Mouse (Mus musculus): ENCODE measurements at regions not wholly inside any gene's neighbourhood (a gene's known extent, or its start where the extent isn't known, plus 50 kb on each side); places are given as distances from the start of the nearest gene placed in this dataset.

- peaks cover 81% of the 10 kb centered on the region for H3K4me1 ChIP-seq (replicated peaks)
- no peaks in the 10 kb centered on the region for H3K9me3 ChIP-seq
- H3K27me3 ChIP-seq, result no peaks in the 10 kb centered on the region
- H3K36me3 ChIP-seq, result no peaks in the 10 kb centered on the region
- H3K9ac ChIP-seq (replicated peaks), result no peak overlapping the region
- peak overlapping the region; percentile 7; the same call in 1 of the 2 replicates for H3K4me2 ChIP-seq
- no peak overlapping the region for H3K4me3 ChIP-seq (replicated peaks)
- no peak for ATAC-seq (ENCODE audit: insufficient number of reproducible peaks, insufficient read depth, low FRiP score, low TSS enrichment, low read depth)
- WGBS, result 52% methylated on average over 4 of the region's 4 CpGs
- peak overlapping the region; percentile 94 for H3K27ac ChIP-seq
These were observed 72.6 kb downstream of the Rpusd4 start for GRCm38 (mm10) chr9:35340263-35340573.

- Histone ChIP-seq H3K9ac (replicated peaks) (no peak overlapping the region), H3K4me2 (peak overlapping the region; percentile 7; the same call in 1 of the 2 replicates), H3K27me3 (no peaks in the 10 kb centered on the region), H3K27ac (peak overlapping the region; percentile 94), H3K9me3 (no peaks in the 10 kb centered on the region), H3K4me1 (replicated peaks) (peaks cover 81% of the 10 kb centered on the region), H3K36me3 (no peaks in the 10 kb centered on the region), H3K4me3 (replicated peaks) (no peak overlapping the region)
- 16% methylated on average over 3 of the region's 3 CpGs for whole genome bisulfite sequencing
- peak; percentile 55 for ATAC-seq (ENCODE audit: insufficient number of reproducible peaks, insufficient read depth, low FRiP score, low TSS enrichment, low read depth)
These were observed 73.1 kb downstream of the Rpusd4 start for GRCm38 (mm10) chr9:35340811-35341210.

GRCm38 (mm10) chr9:35341386-35341785 lies 73.7 kb downstream of the Rpusd4 start:
- no peak for ATAC-seq (ENCODE audit: insufficient number of reproducible peaks, insufficient read depth, low FRiP score, low TSS enrichment, low read depth)
- WGBS, result 75% methylated on average over 5 of the region's 5 CpGs

GRCm38 (mm10) chr9:35342436-35342835 lies 74.8 kb downstream of the Rpusd4 start:
- WGBS, result 21% methylated on average over 2 of the region's 2 CpGs

More at GRCm38 (mm10) chr9:35341386-35341785, 73.7 kb downstream of the Rpusd4 start:
- no peak overlapping the region for H3K4me2 ChIP-seq
- H3K4me3 ChIP-seq (replicated peaks), result no peak overlapping the region
- H3K9me3 ChIP-seq, result no peaks in the 10 kb centered on the region
- no peaks in the 10 kb centered on the region for H3K36me3 ChIP-seq
- H3K27ac ChIP-seq, result peak overlapping the region; percentile 94
- H3K9ac ChIP-seq (replicated peaks), result no peak overlapping the region
- peaks cover 80% of the 10 kb centered on the region for H3K4me1 ChIP-seq (replicated peaks)
- H3K27me3 ChIP-seq, result no peaks in the 10 kb centered on the region

GRCm38 (mm10) chr9:35343336-35343735 lies 75.7 kb downstream of the Rpusd4 start:
- Histone ChIP-seq H3K4me1 (replicated peaks) (peaks cover 75% of the 10 kb centered on the region), H3K27ac (peak overlapping the region; percentile 94), H3K27me3 (no peaks in the 10 kb centered on the region), H3K9me3 (no peaks in the 10 kb centered on the region), H3K9ac (replicated peaks) (no peak overlapping the region), H3K4me2 (no peak overlapping the region), H3K4me3 (replicated peaks) (no peak overlapping the region), H3K36me3 (no peaks in the 10 kb centered on the region)
- ATAC-seq (ENCODE audit: insufficient number of reproducible peaks, insufficient read depth, low FRiP score, low TSS enrichment, low read depth), result no peak

More at GRCm38 (mm10) chr9:35342436-35342835, 74.8 kb downstream of the Rpusd4 start:
- Histone ChIP-seq H3K27me3 (no peaks in the 10 kb centered on the region), H3K4me3 (replicated peaks) (no peak overlapping the region), H3K9ac (replicated peaks) (no peak overlapping the region), H3K27ac (peak overlapping the region; percentile 94), H3K36me3 (no peaks in the 10 kb centered on the region), H3K4me2 (no peak overlapping the region; the same call in 1 of the 2 replicates), H3K9me3 (no peaks in the 10 kb centered on the region), H3K4me1 (replicated peaks) (peaks cover 79% of the 10 kb centered on the region)
- ATAC-seq (ENCODE audit: insufficient number of reproducible peaks, insufficient read depth, low FRiP score, low TSS enrichment, low read depth), result peak; percentile 48

GRCm38 (mm10) chr9:35344374-35344773 lies 76.6 kb upstream of the Cdon start:
- no peaks in the 10 kb centered on the region for H3K9me3 ChIP-seq
- H3K4me3 ChIP-seq (replicated peaks), result no peak overlapping the region
- no peak overlapping the region for H3K4me2 ChIP-seq
- no peak overlapping the region for H3K9ac ChIP-seq (replicated peaks)
- no peaks in the 10 kb centered on the region for H3K36me3 ChIP-seq
- no peaks in the 10 kb centered on the region for H3K27me3 ChIP-seq
- 29% methylated on average over 6 of the region's 6 CpGs for WGBS
- H3K27ac ChIP-seq, result no peak overlapping the region
- no peak for ATAC-seq (ENCODE audit: insufficient number of reproducible peaks, insufficient read depth, low FRiP score, low TSS enrichment, low read depth)
- peaks cover 64% of the 10 kb centered on the region for H3K4me1 ChIP-seq (replicated peaks)

DNA sequence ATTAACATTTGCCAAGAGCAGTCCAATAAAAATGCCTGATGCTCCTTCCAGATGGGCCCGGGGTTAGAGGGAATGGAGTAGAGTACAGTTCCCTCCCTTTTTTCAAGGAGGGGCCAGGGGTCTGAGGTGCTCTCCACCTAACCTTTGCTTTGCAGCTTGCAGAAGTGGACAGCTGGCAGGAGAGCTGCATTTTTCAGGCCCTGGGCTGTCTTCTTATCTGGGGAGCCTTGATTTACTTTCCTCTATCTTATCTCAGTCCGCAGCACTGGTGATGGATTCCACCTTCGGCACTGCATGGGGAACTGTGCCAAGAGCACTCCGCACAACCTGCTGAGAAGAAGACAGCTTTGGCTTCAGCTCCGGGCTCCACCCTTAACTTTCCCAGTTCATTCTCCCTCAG lies 74.5 kb upstream of the Cdon start:
- Histone ChIP-seq H3K27ac (0 out of 2 replicates have a peak overlapping the region, but pooled peaks have one; percentile 8), H3K36me3 (no peaks in the 10 kb centered on the region), H3K9ac (replicated peaks) (no peak overlapping the region), H3K4me1 (replicated peaks) (peaks cover 44% of the 10 kb centered on the region), H3K4me2 (no peak overlapping the region), H3K27me3 (no peaks in the 10 kb centered on the region), H3K9me3 (no peaks in the 10 kb centered on the region), H3K4me3 (replicated peaks) (no peak overlapping the region)
- ATAC-seq (ENCODE audit: insufficient number of reproducible peaks, insufficient read depth, low FRiP score, low TSS enrichment, low read depth), result no peak
- 39% methylated on average over 5 of the region's 5 CpGs for WGBS

DNA sequence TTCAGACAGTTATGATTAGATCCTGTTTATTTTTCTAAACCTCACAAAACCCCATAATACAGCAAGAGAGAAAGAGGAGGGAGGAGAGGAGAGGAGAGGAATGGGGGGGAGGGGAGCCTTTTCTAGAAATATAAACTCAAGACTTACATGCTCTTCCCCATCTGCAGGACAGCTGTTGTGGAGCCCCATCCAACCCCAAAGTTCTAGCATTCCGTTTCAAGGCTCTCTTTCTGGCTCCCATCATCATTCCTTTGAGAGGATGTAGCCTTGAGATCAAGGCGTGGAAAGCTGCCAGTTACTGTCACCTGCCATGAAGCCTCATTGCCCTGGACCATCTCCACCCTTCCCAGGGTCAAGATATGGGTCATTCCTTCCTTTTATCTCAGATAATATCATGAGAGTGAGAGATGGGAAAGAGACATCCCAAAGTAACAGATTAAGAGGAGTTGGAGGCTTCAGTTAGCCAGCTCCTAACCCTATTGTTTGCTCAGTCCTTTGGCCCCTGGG lies 70.8 kb upstream of the Cdon start:
- Histone ChIP-seq H3K27ac (no peak overlapping the region), H3K4me1 (replicated peaks) (peaks cover 27% of the 10 kb centered on the region), H3K27me3 (no peaks in the 10 kb centered on the region), H3K9ac (replicated peaks) (no peak overlapping the region), H3K36me3 (no peaks in the 10 kb centered on the region), H3K4me3 (replicated peaks) (no peak overlapping the region), H3K9me3 (no peaks in the 10 kb centered on the region), H3K4me2 (no peak overlapping the region)
- ATAC-seq (ENCODE audit: insufficient number of reproducible peaks, insufficient read depth, low FRiP score, low TSS enrichment, low read depth), result no peak
- 71% methylated on average over 2 of the region's 2 CpGs for WGBS

- peaks cover 17% of the 10 kb centered on the region for H3K4me1 ChIP-seq (replicated peaks)
- H3K9ac ChIP-seq (replicated peaks), result no peak overlapping the region
- WGBS, result 45% methylated on average over 5 of the region's 5 CpGs
- H3K4me2 ChIP-seq, result no peak overlapping the region
- no peaks in the 10 kb centered on the region for H3K9me3 ChIP-seq
- H3K27me3 ChIP-seq, result no peaks in the 10 kb centered on the region
- H3K36me3 ChIP-seq, result no peaks in the 10 kb centered on the region
- ATAC-seq (ENCODE audit: insufficient number of reproducible peaks, insufficient read depth, low FRiP score, low TSS enrichment, low read depth), result no peak
- H3K27ac ChIP-seq, result no peak overlapping the region
- H3K4me3 ChIP-seq (replicated peaks), result no peak overlapping the region
These were observed 69.4 kb upstream of the Cdon start for GRCm38 (mm10) chr9:35351576-35351975.

- 37% methylated on average over 7 of the region's 7 CpGs for WGBS
- peaks cover 31% of the 10 kb centered on the region for H3K4me1 ChIP-seq (replicated peaks)
- H3K9me3 ChIP-seq, result no peaks in the 10 kb centered on the region
- H3K9ac ChIP-seq (replicated peaks), result no peak overlapping the region
- H3K36me3 ChIP-seq, result no peaks in the 10 kb centered on the region
- no peaks in the 10 kb centered on the region for H3K27me3 ChIP-seq
- peak; percentile 95 for ATAC-seq (ENCODE audit: insufficient number of reproducible peaks, insufficient read depth, low FRiP score, low TSS enrichment, low read depth)
- peak overlapping the region; percentile 21; the same call in 1 of the 2 replicates for H3K4me2 ChIP-seq
- H3K4me3 ChIP-seq (replicated peaks), result no peak overlapping the region
- peak overlapping the region; percentile 86 for H3K27ac ChIP-seq
These were observed 66.2 kb upstream of the Cdon start for GRCm38 (mm10) chr9:35354652-35355130.

- Histone ChIP-seq H3K27me3 (no peaks in the 10 kb centered on the region), H3K36me3 (no peaks in the 10 kb centered on the region), H3K4me3 (replicated peaks) (no peak overlapping the region), H3K4me1 (replicated peaks) (peaks cover 75% of the 10 kb centered on the region), H3K27ac (peak overlapping the region; percentile 94), H3K9ac (replicated peaks) (no peak overlapping the region), H3K4me2 (no peak overlapping the region), H3K9me3 (no peaks in the 10 kb centered on the region)
- 32% methylated on average over 6 of the region's 6 CpGs for WGBS
- no peak for ATAC-seq (ENCODE audit: insufficient number of reproducible peaks, insufficient read depth, low FRiP score, low TSS enrichment, low read depth)
These were observed 61.2 kb upstream of the Cdon start for GRCm38 (mm10) chr9:35359699-35360098.

Measured in limb, embryonic 12.5 days (tissue).